Mouse (Mus musculus): Measurements from ENCODE around the gene Hydin. TPM values are rescaled to one million over a fixed set of nuclear protein-coding genes. Genes with fewer than 3 reads are reported as not detected.

The Hydin gene
- not detected in 2 replicates for total RNA-seq (2012; rRNA removed)
- polyA plus RNA-seq (2012; ENCODE audit: insufficient read depth in 1 of 2, insufficient read length in 2 of 2, low read depth in 1 of 2, low replicate concordance in 2 of 2, missing spikeins in 1 of 2) = not detected

GRCm38 (mm10) chr8:110266741-110267140 is at the start of gene Hydin:
TSS of gene Hydin (plus strand) at chr8:110266977.
- Histone ChIP-seq H3K4me3 (ENCODE audit: control insufficient read depth in 1 of 2, insufficient read depth in 1 of 2, low read depth in 2 of 2, low read length in 2 of 2) (no peak within 1 kb of the TSS), H3K79me2 (ENCODE audit: control insufficient read depth, insufficient read depth, low read length, poor library complexity) (no peaks in the 10 kb centered on the region), H3K9ac (ENCODE audit: control insufficient read depth, low read depth, low read length, poor library complexity, severe bottlenecking) (no peak within 1 kb of the TSS), H3K27ac (ENCODE audit: control insufficient read depth, low read depth, low read length) (no peak within 1 kb of the TSS), H3K27me3 (ENCODE audit: control insufficient read depth in 1 of 2, insufficient read depth in 2 of 2, low read length in 2 of 2) (no peaks in the 10 kb centered on the region), H3K4me1 (ENCODE audit: control insufficient read depth in 1 of 2, insufficient read depth in 2 of 2, low read length in 2 of 2) (no peaks in the 10 kb centered on the region), H3K9me3 (replicated peaks; ENCODE audit: insufficient read depth, low read length) (no peaks in the 10 kb centered on the region), H3K36me3 (ENCODE audit: control insufficient read depth in 1 of 2, insufficient read depth in 2 of 2, low read length in 2 of 2) (no peaks in the 10 kb centered on the region)
- TF ChIP-seq E2F4 (IDR thresholded peaks at IDR 0.05; ENCODE audit: borderline replicate concordance, low read depth, low read length) (no peak), MXI1 (IDR thresholded peaks at IDR 0.05; ENCODE audit: low read depth, low read length) (no peak), POLR2AphosphoS2 (IDR thresholded peaks at IDR 0.05; ENCODE audit: low read length) (no peak)
- DNase-seq (ENCODE audit: low read depth, low spot score) = no peak

- TF ChIP-seq MYB (IDR thresholded peaks at IDR 0.05; ENCODE audit: low read depth, low read length) (no peak), NRF1 (IDR thresholded peaks at IDR 0.05; ENCODE audit: insufficient read depth, low read depth, low read length, poor library complexity, severe bottlenecking) (no peak), MAX (IDR thresholded peaks at IDR 0.05; ENCODE audit: low read length) (no peak), SIN3A (IDR thresholded peaks at IDR 0.05; ENCODE audit: low read length) (no peak), UBTF (IDR thresholded peaks at IDR 0.05; ENCODE audit: borderline replicate concordance, insufficient read depth, low read depth, low read length) (no peak), JUND (IDR thresholded peaks at IDR 0.05; ENCODE audit: low read depth, low read length) (no peak), NELFE (IDR thresholded peaks at IDR 0.05; ENCODE audit: low read depth, low read length) (no peak)
- peaks cover 0 to 2% of the 10 kb centered on the region in 2 experiments; a peak in 1 of 4 replicates for H3K27me3 ChIP-seq (ENCODE audit: control insufficient read depth in 1 of 2, insufficient read depth in 2 of 2, low read length in 2 of 2)
- no peak overlapping the region for H3K9ac ChIP-seq (ENCODE audit: control insufficient read depth, low read depth, low read length, poor library complexity, severe bottlenecking)
- H3K9me3 ChIP-seq (replicated peaks; ENCODE audit: insufficient read depth, low read length) = no peaks in the 10 kb centered on the region
- peak overlapping the region; percentile 37 to 63 for H3K4me3 ChIP-seq (ENCODE audit: control insufficient read depth in 1 of 2, insufficient read depth in 1 of 2, low read depth in 2 of 2, low read length in 2 of 2)
- H3K27ac ChIP-seq (ENCODE audit: control insufficient read depth, low read depth, low read length) = no peak overlapping the region
- peaks cover 6 to 13% of the 10 kb centered on the region in 2 experiments; a peak in 3 of 4 replicates for H3K36me3 ChIP-seq (ENCODE audit: control insufficient read depth in 1 of 2, insufficient read depth in 2 of 2, low read length in 2 of 2)
- no peak for DNase-seq (ENCODE audit: low read depth, low spot score)
- peaks cover 26% of the 10 kb centered on the region for H3K79me2 ChIP-seq (ENCODE audit: control insufficient read depth, insufficient read depth, low read length, poor library complexity)
- H3K4me1 ChIP-seq (ENCODE audit: control insufficient read depth in 1 of 2, insufficient read depth in 2 of 2, low read length in 2 of 2) = peaks cover 0 to 11% of the 10 kb centered on the region in 2 experiments; a peak in 2 of 4 replicates
These were observed 49.6 kb upstream of the Hydin start for GRCm38 (mm10) chr8:110217198-110217597.

- Histone ChIP-seq H3K27me3 (ENCODE audit: control insufficient read depth in 1 of 2, insufficient read depth in 2 of 2, low read length in 2 of 2) (peaks cover 0 to 2% of the 10 kb centered on the region in 2 experiments; a peak in 1 of 4 replicates), H3K4me3 (ENCODE audit: control insufficient read depth in 1 of 2, insufficient read depth in 1 of 2, low read depth in 2 of 2, low read length in 2 of 2) (peak overlapping the region; percentile 68 to 77), H3K36me3 (ENCODE audit: control insufficient read depth in 1 of 2, insufficient read depth in 2 of 2, low read length in 2 of 2) (peaks cover 6 to 13% of the 10 kb centered on the region in 2 experiments), H3K9ac (ENCODE audit: control insufficient read depth, low read depth, low read length, poor library complexity, severe bottlenecking) (peak overlapping the region; percentile 73), H3K79me2 (ENCODE audit: control insufficient read depth, insufficient read depth, low read length, poor library complexity) (peaks cover 27% of the 10 kb centered on the region), H3K27ac (ENCODE audit: control insufficient read depth, low read depth, low read length) (peak overlapping the region; percentile 59), H3K9me3 (replicated peaks; ENCODE audit: insufficient read depth, low read length) (no peaks in the 10 kb centered on the region), H3K4me1 (ENCODE audit: control insufficient read depth in 1 of 2, insufficient read depth in 2 of 2, low read length in 2 of 2) (peaks cover 0 to 11% of the 10 kb centered on the region in 2 experiments; a peak in 2 of 4 replicates)
- DNase-seq (ENCODE audit: low read depth, low spot score) = peak; percentile 99
- no peak for TF ChIP-seq USF2 (IDR thresholded peaks at IDR 0.05; ENCODE audit: borderline replicate concordance in 1 of 2, insufficient read depth in 1 of 2, low read depth in 1 of 2, low read length in 2 of 2)
- no peak for TF ChIP-seq TAL1 (IDR thresholded peaks at IDR 0.05; ENCODE audit: low read length)
- TF ChIP-seq ZMIZ1 (IDR thresholded peaks at IDR 0.05; ENCODE audit: low read depth, low read length) = 0 out of 2 replicates have a peak, but pooled peaks have one; percentile 53
- peak; percentile 96 for TF ChIP-seq MXI1 (IDR thresholded peaks at IDR 0.05; ENCODE audit: low read depth, low read length)
- no peak for TF ChIP-seq TBP (IDR thresholded peaks at IDR 0.05; ENCODE audit: low read depth, low read length)
- TF ChIP-seq ELF1 (IDR thresholded peaks at IDR 0.05; ENCODE audit: low read depth, low read length) = peak; percentile 93
- peak; percentile 87; the same call in 1 of the 2 replicates for TF ChIP-seq MAZ (IDR thresholded peaks at IDR 0.05; ENCODE audit: low read depth, low read length)
- no peak for TF ChIP-seq CTCF (IDR thresholded peaks at IDR 0.05 in 2 of 3, conservative IDR thresholded peaks at IDR 0.05 in 1 of 3; ENCODE audit: control insufficient read depth in 1 of 3, insufficient read depth in 1 of 3, low read depth in 2 of 3, low read length in 3 of 3, poor library complexity in 1 of 3, severe bottlenecking in 1 of 3)
- peak; percentile 67 for TF ChIP-seq ETS1 (IDR thresholded peaks at IDR 0.05; ENCODE audit: low read depth, low read length)
- peak; percentile 80 for TF ChIP-seq NELFE (IDR thresholded peaks at IDR 0.05; ENCODE audit: low read depth, low read length)
- TF ChIP-seq UBTF (IDR thresholded peaks at IDR 0.05; ENCODE audit: borderline replicate concordance, insufficient read depth, low read depth, low read length) = no peak
- no peak for TF ChIP-seq ZKSCAN1 (IDR thresholded peaks at IDR 0.05; ENCODE audit: low read depth, low read length)
- peak; percentile 85 for TF ChIP-seq HCFC1 (IDR thresholded peaks at IDR 0.05; ENCODE audit: low read depth, low read length)
- no peak for TF ChIP-seq SMC3 (IDR thresholded peaks at IDR 0.05; ENCODE audit: low read depth, low read length)
- TF ChIP-seq BHLHE40 (IDR thresholded peaks at IDR 0.05; ENCODE audit: borderline replicate concordance, low read depth, low read length) = peak; percentile 21; the same call in 1 of the 2 replicates
- no peak for TF ChIP-seq E2F4 (IDR thresholded peaks at IDR 0.05; ENCODE audit: borderline replicate concordance, low read depth, low read length)
- peak; percentile 85 for TF ChIP-seq NRF1 (IDR thresholded peaks at IDR 0.05; ENCODE audit: insufficient read depth, low read depth, low read length, poor library complexity, severe bottlenecking)
- TF ChIP-seq POLR2AphosphoS2 (IDR thresholded peaks at IDR 0.05; ENCODE audit: low read length) = peak; percentile 46; the same call in 1 of the 2 replicates
- peak; percentile 64; the same call in 1 of the 2 replicates for TF ChIP-seq USF1 (IDR thresholded peaks at IDR 0.05; ENCODE audit: low read depth, low read length)
These were observed 49.1 kb upstream of the Hydin start for GRCm38 (mm10) chr8:110217681-110218131.

Measured in MEL (cell line).